18 mouse cellular contexts compared by ENCODE assay signal in the genomic region with DNA sequence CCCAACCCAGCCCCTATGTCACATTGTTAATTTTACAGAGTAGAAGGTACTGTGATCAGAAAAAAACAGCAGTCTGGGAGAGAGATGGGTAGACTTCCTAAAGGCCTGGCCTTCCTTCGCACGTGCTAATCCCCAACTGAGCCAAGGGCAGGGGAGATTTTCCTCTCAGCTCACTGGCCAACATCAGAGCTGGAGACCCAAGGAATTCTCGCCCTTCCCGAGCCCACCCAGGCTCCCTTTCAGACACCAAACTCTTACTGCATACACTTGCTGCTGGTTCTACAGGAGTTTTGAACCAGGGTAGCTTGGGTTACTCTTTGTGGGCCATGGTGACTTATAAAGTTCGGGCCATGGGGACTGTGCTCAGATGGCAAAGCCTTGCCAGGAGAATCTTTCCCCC. TPM values are rescaled to one million over a fixed set of nuclear protein-coding genes. Genes with fewer than 3 reads are reported as not detected.
DNase-seq lines count a peak whose midpoint lies in the region; ATAC-seq and TF ChIP-seq lines count a peak whose summit lies in the region.
"Had no signal": no experiment of that assay in that cellular context is flagged by ENCODE, and none has a peak within 500 bp of the region (broad histone marks: within the 10 kb centered on the region; RNA-seq: fewer than 3 reads in every experiment).

No protein-coding gene starts in this region.

- no peak for TF ChIP-seq POLR2A in embryonic fibroblast, embryonic 13.5 days (IDR thresholded peaks at IDR 0.05; ENCODE audit: low read depth, low read length)

- TF ChIP-seq CTCF in embryonic fibroblast, embryonic 13.5 days (IDR thresholded peaks at IDR 0.05; ENCODE audit: borderline replicate concordance, insufficient read depth, low read length), result no peak

- 0 out of 2 replicates have a peak overlapping the region, but pooled peaks have one; percentile 84 for H3K9ac ChIP-seq in heart, embryonic 12.5 days
- H3K9ac ChIP-seq in embryonic facial prominence, embryonic 12.5 days, result peak overlapping the region; percentile 27; the same call in 1 of the 2 replicates
- peak overlapping the region; percentile 88 for H3K9ac ChIP-seq in limb, embryonic 13.5 days
- H3K9ac ChIP-seq: lung, embryonic 14.5 days; stomach, embryonic 15.5 days had no signal

- no peaks in the 10 kb centered on the region for H3K36me3 ChIP-seq in heart, embryonic 12.5 days
- no peaks in the 10 kb centered on the region for H3K36me3 ChIP-seq in embryonic facial prominence, embryonic 12.5 days
- no peaks in the 10 kb centered on the region for H3K36me3 ChIP-seq in limb, embryonic 13.5 days
- H3K36me3 ChIP-seq: stomach, embryonic 15.5 days had no signal

- peaks cover 58% of the 10 kb centered on the region for H3K27me3 ChIP-seq in heart, embryonic 12.5 days (replicated peaks)
- H3K27me3 ChIP-seq in embryonic facial prominence, embryonic 12.5 days, result peaks cover 76% of the 10 kb centered on the region
- peaks cover 88% of the 10 kb centered on the region for H3K27me3 ChIP-seq in limb, embryonic 13.5 days

- no peak for ATAC-seq in heart, embryonic 12.5 days (ENCODE audit: insufficient number of reproducible peaks, low FRiP score)
- no peak for ATAC-seq in embryonic facial prominence, embryonic 12.5 days (ENCODE audit: insufficient number of reproducible peaks, insufficient read depth, low FRiP score, low TSS enrichment)
- no peak for ATAC-seq in limb, embryonic 13.5 days (ENCODE audit: low FRiP score, low read depth)
- ATAC-seq: CD4-positive, CD25-positive, alpha-beta regulatory T cell, adult 4 months; forebrain, embryonic 14.5 days; intestine, postnatal 0 days had no signal

- intact Hi-C loops in heart, postnatal 10 days (cut with DNase I), result no loop called here

- 0 out of 2 replicates have a peak overlapping the region, but pooled peaks have one; percentile 67 for H3K4me3 ChIP-seq in heart, embryonic 12.5 days
- H3K4me3 ChIP-seq in embryonic facial prominence, embryonic 12.5 days, result peak overlapping the region; percentile 56
- H3K4me3 ChIP-seq in embryonic fibroblast, embryonic 13.5 days (ENCODE audit: insufficient read depth, low read length), result peak overlapping the region; percentile 4; the same call in 1 of the 2 replicates
- peak overlapping the region; percentile 69 for H3K4me3 ChIP-seq in limb, embryonic 13.5 days
- H3K4me3 ChIP-seq: gastrocnemius, adult 2 months; stomach, embryonic 15.5 days had no signal

- WGBS in heart, embryonic 12.5 days, result 46% methylated on average over 5 of the region's 5 CpGs
- 15% methylated on average over 5 of the region's 5 CpGs for WGBS in embryonic facial prominence, embryonic 12.5 days
- 22% methylated on average over 5 of the region's 5 CpGs for WGBS in limb, embryonic 13.5 days

- peak overlapping the region; percentile 86 for H3K4me2 ChIP-seq in heart, embryonic 12.5 days
- H3K4me2 ChIP-seq in embryonic facial prominence, embryonic 12.5 days (replicated peaks), result peak overlapping the region; percentile 82
- H3K4me2 ChIP-seq in limb, embryonic 13.5 days (replicated peaks), result peak overlapping the region; percentile 87
- H3K4me2 ChIP-seq: stomach, embryonic 15.5 days had no signal

- H3K4me1 ChIP-seq in heart, embryonic 12.5 days (replicated peaks), result peaks cover 37% of the 10 kb centered on the region
- H3K4me1 ChIP-seq in embryonic facial prominence, embryonic 12.5 days, result peaks cover 3% of the 10 kb centered on the region; the same call in 1 of the 2 replicates
- H3K4me1 ChIP-seq in embryonic fibroblast, embryonic 13.5 days (ENCODE audit: control insufficient read depth, insufficient read depth, low read length), result no peaks in the 10 kb centered on the region
- H3K4me1 ChIP-seq in limb, embryonic 13.5 days, result peaks cover 44% of the 10 kb centered on the region

- H3K27ac ChIP-seq in heart, embryonic 12.5 days (ENCODE audit: poor library complexity, severe bottlenecking), result peak overlapping the region; percentile 3; the same call in 1 of the 2 replicates
- H3K27ac ChIP-seq in embryonic facial prominence, embryonic 12.5 days, result no peak overlapping the region
- H3K27ac ChIP-seq in embryonic fibroblast, embryonic 13.5 days (ENCODE audit: insufficient read depth, low read length), result no peak overlapping the region
- H3K27ac ChIP-seq in limb, embryonic 13.5 days, result peak overlapping the region; percentile 48; the same call in 1 of the 2 replicates
- H3K27ac ChIP-seq: gastrocnemius, adult 2 months; stomach, embryonic 15.5 days had no signal

- no peak for DNase-seq in heart, postnatal 10 days
- no peak for DNase-seq in left cerebral cortex, adult 8-10 months (ENCODE audit: low spot score in 2 of 2)
- DNase-seq in right cerebral cortex, adult 18-20 months, result no peak
- DNase-seq: cerebellum, postnatal 25 days; gastrocnemius, adult 2 months; kidney, postnatal 10 days; liver; lung, embryonic 14.5 days; thymus, postnatal 14 days had no signal

- no peaks in the 10 kb centered on the region for H3K9me3 ChIP-seq in heart, embryonic 12.5 days (replicated peaks)
- no peaks in the 10 kb centered on the region for H3K9me3 ChIP-seq in embryonic facial prominence, embryonic 12.5 days
- H3K9me3 ChIP-seq in limb, embryonic 13.5 days, result no peaks in the 10 kb centered on the region
- H3K9me3 ChIP-seq: stomach, embryonic 15.5 days had no signal

RNA-seq across cellular contexts. Expression of a gene that starts 3.1 kb away (rescaled TPM):
- polyA plus RNA-seq in heart, embryonic 12.5 days (2016; fragmentation: Nextera tagmentation; extraction: Ambion mirVana), result 8.7 and 9.0 TPM in 2 replicates
- 1 to 10 TPM in 1 of 2 experiments, under 1 TPM in 1; 0.79 to 1.1 TPM for total RNA-seq in heart, postnatal 10 days (2021)
- 30.8 and 34.2 TPM in 2 replicates for polyA plus RNA-seq in embryonic facial prominence, embryonic 12.5 days (2016; fragmentation: Nextera tagmentation; extraction: Ambion mirVana)
- polyA plus RNA-seq in embryonic fibroblast, embryonic 13.5 days (2011; ENCODE audit: insufficient read length, low read depth, missing spikeins), result 2.8 and 3.6 TPM in 2 replicates
- polyA plus RNA-seq in limb, embryonic 13.5 days (2015; fragmentation: Nextera tagmentation; extraction: Ambion mirVana), result 35.7 and 46.1 TPM in 2 replicates
- under 1 TPM in 3 of 4 experiments, not detected in 1; 0.25 to 0.34 (median 0.26) TPM for total RNA-seq in left cerebral cortex, adult 8-10 months (2022)
- total RNA-seq: gastrocnemius, adult 2 months had no signal
- polyA plus RNA-seq: CD4-positive, CD25-positive, alpha-beta regulatory T cell, adult 4 months; intestine, postnatal 0 days; small intestine, adult 2 months had no signal

Comparison
In these comparisons a context has a peak if more than half of its experiments do, and no peak if none do; other contexts are left out.
1. H3K27ac ChIP-seq: peak in heart, embryonic 12.5 days (single experiment) and limb, embryonic 13.5 days (single experiment); none in embryonic facial prominence, embryonic 12.5 days (single experiment) and embryonic fibroblast, embryonic 13.5 days (single experiment).
2. H3K4me3 ChIP-seq: peak in every context shown above with its lines; median percentile 69 in limb, embryonic 13.5 days; 67 in heart, embryonic 12.5 days; 56 in embryonic facial prominence, embryonic 12.5 days; 4 in embryonic fibroblast, embryonic 13.5 days.
3. H3K9ac ChIP-seq: peak in every context shown above with its lines; median percentile 88 in limb, embryonic 13.5 days; 84 in heart, embryonic 12.5 days; 27 in embryonic facial prominence, embryonic 12.5 days.
4. Peak in every context shown above with its lines, with median percentiles within 50 percentile points of each other: H3K4me2 ChIP-seq.